Mouse (Mus musculus) liver, adult 2 months (tissue): ENCODE measurements around the gene Fermt1. TPM values are rescaled to one million over a fixed set of nuclear protein-coding genes. Genes with fewer than 3 reads are reported as not detected.

ENCODE experiments used
- DNase-seq: peaks from one replicate; pipeline ENCODE4 v3.0.0-alpha.2; 2011; ENCODE audit warnings: low read depth, low spot score; ENCODE audit errors: extremely low read depth
- H3K27ac ChIP-seq: fragments of 200-500 bp; replicated peaks from 2 replicates; pipeline ENCODE4 v1.5.1; 2012; ENCODE audit warnings: low read depth, mild to moderate bottlenecking, control low read depth, inconsistent platforms, low read length; ENCODE audit not compliant: insufficient read depth
- H3K27me3 ChIP-seq: fragments of 200-500 bp; 2 replicates; pipeline ENCODE4 v1.6.1; 2012; ENCODE audit warnings: mild to moderate bottlenecking, moderate library complexity, low read length, inconsistent platforms; ENCODE audit not compliant: control insufficient read depth, insufficient read depth
- H3K36me3 ChIP-seq: fragments of 200-500 bp; 2 replicates; pipeline ENCODE4 v1.6.1; 2012; ENCODE audit warnings: low read length, inconsistent platforms; ENCODE audit not compliant: control insufficient read depth, insufficient read depth
- H3K4me1 ChIP-seq: fragments of 200-500 bp; 2 replicates; pipeline ENCODE4 v1.6.1; 2011; ENCODE audit warnings: low read length; ENCODE audit not compliant: control insufficient read depth, insufficient read depth
- H3K4me3 ChIP-seq: fragments of 200-500 bp; 2 replicates; pipeline ENCODE4 v1.5.1; 2011; ENCODE audit warnings: low read depth, mild to moderate bottlenecking, control low read depth, low read length, moderate library complexity; ENCODE audit not compliant: insufficient read depth
- H3K79me2 ChIP-seq: fragments of 200-500 bp; 2 replicates; pipeline ENCODE4 v1.6.1; 2012; ENCODE audit warnings: inconsistent platforms, mild to moderate bottlenecking, low read length, moderate library complexity; ENCODE audit not compliant: control insufficient read depth, insufficient read depth
- H3K9ac ChIP-seq: fragments of 200-500 bp; 2 replicates; pipeline ENCODE4 v1.6.1; 2012; ENCODE audit warnings: low read depth, mild to moderate bottlenecking, control low read depth, inconsistent platforms, low read length
- CTCF ChIP-seq: fragments of 200-500 bp; IDR thresholded peaks from 2 replicates; pipeline ENCODE4 v1.5.1; 2011; ENCODE audit warnings: low read depth, low read length, control low read depth
- POLR2A ChIP-seq: fragments of 200-500 bp; IDR thresholded peaks from 2 replicates; pipeline ENCODE4 v1.6.1; 2011; ENCODE audit warnings: low read length, control low read depth; ENCODE audit not compliant: insufficient read depth; ENCODE audit errors: extremely low read depth
- WGBS: fragments of 180-500 bp; shearing (Covaris S2); methylation state at CpG from one replicate; pipeline ENCODE4 v1.1.7; 2018; 5-methylcytosine and 5-hydroxymethylcytosine counted together
- polyA plus RNA-seq: library from polyadenylated mRNA; depleted of rRNA; stranded (reverse); fragments of >200 nt; gene quantifications from 2 replicates; pipeline ENCODE4 v1.2.3, GENCODE M21; 2012
- total RNA-seq: library from RNA; depleted of rRNA; stranded (reverse); fragments of >200 nt; gene quantifications from 2 replicates; pipeline ENCODE4 v1.2.3, GENCODE M21; 2014

The Fermt1 gene
- total and polyA plus RNA-seq, 2 experiments: 0.28 to 0.38 TPM

DNA sequence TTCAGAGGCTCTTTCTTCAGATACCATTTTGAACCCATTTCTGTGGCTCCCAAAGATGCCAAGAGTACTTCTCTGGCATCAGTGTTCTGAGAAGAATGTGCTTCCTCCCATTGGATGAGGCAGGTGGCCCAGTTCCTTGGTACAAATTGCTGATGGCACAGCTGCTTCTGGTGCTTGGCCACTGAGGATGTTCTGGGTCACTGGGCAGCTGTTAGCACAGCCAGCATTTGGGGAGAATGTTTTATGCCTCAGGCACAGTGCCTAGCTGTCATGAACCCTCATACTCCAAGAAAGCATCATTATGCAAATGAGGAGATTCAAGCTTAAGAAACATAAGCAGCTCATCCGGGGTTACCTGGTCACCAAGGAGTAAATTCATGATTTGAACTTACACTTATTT lies 12.1 kb upstream of the Fermt1 start:
- no peaks in the 10 kb centered on the region for H3K36me3 ChIP-seq
- 64% methylated on average over 1 of the region's 1 CpGs for WGBS
- H3K4me3 ChIP-seq: no peak overlapping the region
- no peaks in the 10 kb centered on the region for H3K79me2 ChIP-seq
- no peaks in the 10 kb centered on the region for H3K4me1 ChIP-seq
- H3K9ac ChIP-seq: no peak overlapping the region
- no peak for DNase-seq
- TF ChIP-seq CTCF: no peak
- TF ChIP-seq POLR2A: no peak
- no peak overlapping the region for H3K27ac ChIP-seq
- H3K27me3 ChIP-seq: no peaks in the 10 kb centered on the region

DNA sequence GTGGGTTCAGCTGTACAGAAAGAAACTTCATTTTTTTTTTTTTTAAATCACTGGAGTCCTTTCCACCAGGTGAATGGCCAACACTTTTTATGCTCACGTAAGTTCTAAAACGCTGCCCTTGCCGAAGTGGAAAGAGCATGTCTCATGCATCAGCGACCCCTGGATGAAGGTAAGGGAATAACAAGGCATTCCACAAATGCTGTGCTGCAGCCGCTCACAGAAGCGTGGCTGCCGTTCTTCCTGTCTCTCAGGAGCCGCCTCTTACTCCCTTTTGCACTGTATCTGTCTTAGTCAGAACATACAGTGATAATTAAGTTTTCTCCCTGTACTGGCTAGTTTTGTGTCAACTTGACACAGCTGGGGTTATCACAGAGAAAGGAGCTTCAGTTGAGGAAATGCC lies 6.5 kb upstream of the Fermt1 start:
- DNase-seq: peak; percentile 49
- H3K79me2 ChIP-seq: no peaks in the 10 kb centered on the region
- WGBS: 5% methylated on average over 8 of the region's 8 CpGs

DNA sequence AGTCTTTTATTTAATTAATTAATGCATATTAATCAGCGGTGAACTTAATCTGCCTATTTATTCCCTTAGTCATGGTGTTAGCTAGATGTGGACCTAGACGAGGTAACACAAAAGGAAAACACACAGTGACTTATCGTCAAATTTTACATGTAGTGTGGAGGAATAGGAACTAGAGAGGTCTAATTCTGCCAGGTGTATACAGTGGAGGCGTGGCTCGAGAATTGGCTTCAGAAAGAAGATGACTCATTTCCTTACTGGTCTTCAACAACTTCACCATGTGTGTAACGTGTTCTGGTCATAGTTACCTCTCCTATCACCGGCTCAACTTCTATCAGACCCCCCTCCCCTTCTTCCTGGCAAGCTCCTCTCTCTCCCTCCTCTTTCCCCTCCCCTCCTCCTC lies 2.5 kb upstream of the Fermt1 start:
- H3K27ac ChIP-seq: no peak overlapping the region
- DNase-seq: no peak
- no peak overlapping the region for H3K4me3 ChIP-seq
- TF ChIP-seq POLR2A: no peak
- TF ChIP-seq CTCF: no peak
- H3K27me3 ChIP-seq: peaks cover 12% of the 10 kb centered on the region
- H3K79me2 ChIP-seq: no peaks in the 10 kb centered on the region
- no peaks in the 10 kb centered on the region for H3K36me3 ChIP-seq
- H3K4me1 ChIP-seq: no peaks in the 10 kb centered on the region; the same call in 1 of the 2 replicates
- no peak overlapping the region for H3K9ac ChIP-seq
- WGBS: 72% methylated on average over 7 of the region's 7 CpGs

More for the DNA sequence above, 6.5 kb upstream of the Fermt1 start:
- Histone ChIP-seq H3K9ac (no peak overlapping the region), H3K27ac (no peak overlapping the region), H3K4me1 (no peaks in the 10 kb centered on the region), H3K36me3 (no peaks in the 10 kb centered on the region), H3K4me3 (no peak overlapping the region), H3K27me3 (no peaks in the 10 kb centered on the region)
- no peak for TF ChIP-seq POLR2A
- TF ChIP-seq CTCF: peak; percentile 67

DNA sequence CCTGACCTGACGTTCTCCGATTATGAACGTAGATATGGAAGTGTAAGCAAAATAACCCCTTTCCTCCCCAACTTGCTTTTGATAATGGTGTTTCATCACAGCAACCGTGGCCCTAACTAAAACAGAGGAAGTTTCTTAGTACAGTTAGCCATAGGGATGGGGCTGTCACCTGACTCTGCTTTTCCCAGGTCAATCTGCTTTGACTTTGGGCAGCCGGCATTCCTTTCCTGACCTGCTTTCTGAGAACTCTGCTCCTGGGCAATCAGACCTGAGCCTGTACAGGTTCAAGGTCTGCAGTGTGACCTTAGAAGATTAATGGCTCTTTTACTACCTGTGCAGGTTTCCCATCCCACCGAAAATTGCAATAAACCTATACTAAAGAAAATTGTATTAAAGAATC lies 1.3 kb upstream of the Fermt1 start:
- no peaks in the 10 kb centered on the region for H3K36me3 ChIP-seq
- TF ChIP-seq CTCF: no peak
- TF ChIP-seq POLR2A: no peak
- H3K4me3 ChIP-seq: no peak overlapping the region
- DNase-seq: no peak
- H3K4me1 ChIP-seq: no peaks in the 10 kb centered on the region; the same call in 1 of the 2 replicates
- H3K27ac ChIP-seq: no peak overlapping the region
- peaks cover 12% of the 10 kb centered on the region for H3K27me3 ChIP-seq
- no peak overlapping the region for H3K9ac ChIP-seq
- WGBS: 65% methylated on average over 6 of the region's 6 CpGs
- no peaks in the 10 kb centered on the region for H3K79me2 ChIP-seq

DNA sequence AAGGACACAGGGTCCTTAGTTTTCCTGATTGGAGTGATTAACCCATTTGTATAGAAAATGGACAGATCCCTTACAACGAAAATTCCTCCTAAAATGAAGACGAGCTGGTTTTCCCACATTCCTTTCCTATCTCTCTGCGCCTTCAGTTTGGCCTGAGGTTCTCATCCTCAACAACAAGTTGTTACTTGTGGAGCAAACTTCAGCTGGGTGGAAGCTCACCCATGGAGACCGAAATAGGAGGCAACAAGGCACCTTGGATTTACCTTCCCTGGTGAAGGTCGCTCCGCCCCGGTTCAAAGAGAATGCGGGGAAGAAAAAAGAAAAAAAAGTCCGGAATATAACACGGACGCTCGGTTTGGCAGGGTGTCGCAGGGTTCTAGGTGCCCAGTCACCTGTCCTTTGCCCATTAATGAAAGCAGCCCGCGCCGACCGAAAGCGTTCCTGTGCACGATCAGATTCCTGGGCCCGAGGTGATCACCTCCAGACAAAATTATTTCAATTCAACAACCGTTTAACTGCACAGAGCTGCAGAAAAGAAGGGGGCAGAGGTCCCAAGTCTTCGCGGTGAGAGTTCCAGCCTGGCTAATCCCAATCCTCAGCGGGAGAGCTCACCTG lies 888 bp downstream of the Fermt1 start:
- TF ChIP-seq CTCF (no peak), POLR2A (no peak)
- WGBS: 3% methylated on average over 24 of the region's 24 CpGs
- Histone ChIP-seq H3K27me3 (peaks cover 12% of the 10 kb centered on the region), H3K4me3 (peak overlapping the region; percentile 55; the same call in 1 of the 2 replicates), H3K4me1 (no peaks in the 10 kb centered on the region; the same call in 1 of the 2 replicates), H3K79me2 (no peaks in the 10 kb centered on the region), H3K36me3 (no peaks in the 10 kb centered on the region), H3K9ac (no peak overlapping the region), H3K27ac (no peak overlapping the region)
- DNase-seq: peak; percentile 15

DNA sequence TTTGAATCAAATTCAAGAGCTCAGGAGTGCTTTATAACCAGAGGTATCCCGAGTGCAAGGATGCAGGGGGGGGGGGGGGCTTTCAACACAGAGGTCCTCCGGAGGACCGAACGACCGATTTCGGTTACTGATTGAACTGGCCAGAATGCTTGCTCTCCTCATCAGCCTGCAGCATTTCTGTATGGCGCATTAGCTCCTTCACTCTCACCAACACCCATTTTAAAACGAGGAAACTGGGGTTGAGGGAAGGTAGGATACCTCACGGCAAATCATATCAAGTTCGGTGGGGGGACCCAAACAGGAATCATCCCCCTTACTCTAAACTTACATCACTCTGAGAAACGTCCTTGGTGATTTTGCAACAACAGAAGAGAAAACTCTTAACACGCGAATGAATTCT lies 1.7 kb downstream of the Fermt1 start:
- Histone ChIP-seq H3K4me3 (no peak overlapping the region), H3K79me2 (no peaks in the 10 kb centered on the region)
- WGBS: 22% methylated on average over 13 of the region's 13 CpGs

More for the DNA sequence above, 1.7 kb downstream of the Fermt1 start:
- Histone ChIP-seq H3K27ac (no peak overlapping the region), H3K4me1 (no peaks in the 10 kb centered on the region; the same call in 1 of the 2 replicates), H3K36me3 (no peaks in the 10 kb centered on the region), H3K9ac (no peak overlapping the region), H3K27me3 (peaks cover 12% of the 10 kb centered on the region)
- DNase-seq: no peak
- TF ChIP-seq POLR2A: no peak
- TF ChIP-seq CTCF: no peak
